Mouse (Mus musculus): ENCODE data around the gene G6pc3.
A peak's percentile ranks its signal among the peaks of the same experiment; 100 is the strongest.

G6pc3 gene

GRCm38 (mm10) chr11:102188980-102189379 is 440 bp upstream of the G6pc3 start:
- DNase-seq (ENCODE audit: low read depth): no peak

- DNase-seq (ENCODE audit: low read depth): no peak
Measured at GRCm38 (mm10) chr11:102190848-102191247, 1.4 kb downstream of the G6pc3 start.

- no peak for DNase-seq (ENCODE audit: low read depth)
Measured at GRCm38 (mm10) chr11:102193657-102194440, 4.4 kb downstream of the G6pc3 start.

GRCm38 (mm10) chr11:102196018-102196797 is 6.8 kb downstream of the G6pc3 start:
- DNase-seq (ENCODE audit: low read depth): no peak

- DNase-seq (ENCODE audit: low read depth): no peak
Measured at GRCm38 (mm10) chr11:102198245-102198644, 8.8 kb downstream of the G6pc3 start.

- no peak for DNase-seq (ENCODE audit: low read depth)
Measured at GRCm38 (mm10) chr11:102199856-102200255, 10.4 kb downstream of the G6pc3 start.

- DNase-seq (ENCODE audit: low read depth): no peak
Measured at GRCm38 (mm10) chr11:102201408-102201821, 12.0 kb downstream of the G6pc3 start.

- DNase-seq (ENCODE audit: low read depth): no peak
Measured at GRCm38 (mm10) chr11:102206481-102206880, 17.1 kb downstream of the G6pc3 start.

- no peak for DNase-seq (ENCODE audit: low read depth)
Measured at GRCm38 (mm10) chr11:102207825-102208777, 18.7 kb downstream of the G6pc3 start.

GRCm38 (mm10) chr11:102208846-102209245 is 19.4 kb downstream of the G6pc3 start:
- no peak for DNase-seq (ENCODE audit: low read depth)

- no peak for DNase-seq (ENCODE audit: low read depth)
Measured at GRCm38 (mm10) chr11:102209742-102210141, 20.3 kb downstream of the G6pc3 start.

GRCm38 (mm10) chr11:102210185-102210584 is 20.8 kb downstream of the G6pc3 start:
- DNase-seq (ENCODE audit: low read depth): no peak

- no peak for DNase-seq (ENCODE audit: low read depth)
Measured at GRCm38 (mm10) chr11:102211011-102211410, 21.6 kb downstream of the G6pc3 start.

- DNase-seq (ENCODE audit: low read depth): no peak
Measured at GRCm38 (mm10) chr11:102211936-102212341, 22.5 kb downstream of the G6pc3 start.

- DNase-seq (ENCODE audit: low read depth): no peak
Measured at GRCm38 (mm10) chr11:102214430-102215156, 25.2 kb downstream of the G6pc3 start.

GRCm38 (mm10) chr11:102215511-102215910 is 26.1 kb downstream of the G6pc3 start:
- DNase-seq (ENCODE audit: low read depth): no peak

- DNase-seq (ENCODE audit: low read depth): peak; percentile 66
Measured at GRCm38 (mm10) chr11:102216056-102216885, 26.9 kb downstream of the G6pc3 start.

- DNase-seq (ENCODE audit: low read depth): no peak
Measured at GRCm38 (mm10) chr11:102216886-102217240, 27.4 kb downstream of the G6pc3 start.

GRCm38 (mm10) chr11:102217396-102217795 is 28.0 kb downstream of the G6pc3 start:
- DNase-seq (ENCODE audit: low read depth): no peak

- no peak for DNase-seq (ENCODE audit: low read depth)
Measured at GRCm38 (mm10) chr11:102217876-102218430, 28.5 kb downstream of the G6pc3 start.

All from fibroblast of lung, adult 2 months (primary cell).